ENCODE assay signal across 12 mouse cellular contexts in genomic region chr13:116575958-116576335, GRCm38 (mm10).
"Had no signal": no experiment of that assay in that cellular context is flagged by ENCODE, and none has a peak within 500 bp of the region (broad histone marks: within the 10 kb centered on the region; RNA-seq: fewer than 3 reads in every experiment).

No protein-coding gene starts in this region.

- H3K9ac ChIP-seq: limb, embryonic 15.5 days; liver, embryonic 12.5 days; lung, embryonic 14.5 days had no signal

- DNase-seq: kidney, adult 8-10 months; kidney, postnatal 25 days; lung, embryonic 14.5 days; lung, postnatal 10 days; lung, postnatal 4 days; right cerebral cortex, adult 18-20 months; right cerebral cortex, postnatal 25 days; thymus, postnatal 36 days had no signal

- H3K9me3 ChIP-seq: limb, embryonic 15.5 days had no signal

- H3K4me1 ChIP-seq: limb, embryonic 15.5 days; liver, embryonic 12.5 days had no signal

- H3K4me2 ChIP-seq: limb, embryonic 15.5 days; liver, embryonic 12.5 days; lung, embryonic 14.5 days had no signal

- ATAC-seq: intestine, postnatal 0 days; liver, embryonic 12.5 days had no signal

- H3K27ac ChIP-seq: limb, embryonic 15.5 days; liver, embryonic 12.5 days had no signal

- H3K4me3 ChIP-seq: limb, embryonic 15.5 days; liver, embryonic 12.5 days; myocyte had no signal

- H3K36me3 ChIP-seq: limb, embryonic 15.5 days; liver, embryonic 12.5 days had no signal

- H3K27me3 ChIP-seq: limb, embryonic 15.5 days; liver, embryonic 12.5 days had no signal
